Mouse (Mus musculus) heart, embryonic 13.5 days (tissue): ENCODE measurements around the gene Pkhd1. TPM values are rescaled to one million over a fixed set of nuclear protein-coding genes. Genes with fewer than 3 reads are reported as not detected.

Experiments used
- ATAC-seq: fragments of 200-750 bp; cut with Nextera tagmentation; 2 replicates; pipeline ENCODE4 v1.8.0; 2017; ENCODE audit warnings: moderate TSS enrichment; ENCODE audit not compliant: insufficient number of reproducible peaks, low FRiP score, low TSS enrichment; ENCODE audit errors: extremely low read depth
- H3K27ac ChIP-seq: fragments of 300-500 bp; sonication (generic); replicated peaks from 2 replicates; pipeline ENCODE4 v1.5.1; 2015; ENCODE audit warnings: moderate library complexity, mild to moderate bottlenecking, inconsistent platforms
- H3K27me3 ChIP-seq: fragments of 300-500 bp; sonication (generic); replicated peaks from 2 replicates; pipeline ENCODE4 v1.6.1; 2015; ENCODE audit warnings: mild to moderate bottlenecking, inconsistent platforms
- H3K36me3 ChIP-seq: fragments of 300-500 bp; sonication (generic); 2 replicates; pipeline ENCODE4 v1.6.1; 2015; ENCODE audit warnings: mild to moderate bottlenecking, inconsistent platforms
- H3K4me1 ChIP-seq: fragments of 300-500 bp; sonication (generic); 2 replicates; pipeline ENCODE4 v1.6.1; 2015; ENCODE audit warnings: inconsistent platforms
- H3K4me2 ChIP-seq: fragments of 300-500 bp; sonication (generic); 2 replicates; pipeline ENCODE4 v1.6.1; 2015; ENCODE audit warnings: inconsistent platforms, mild to moderate bottlenecking, moderate library complexity
- H3K4me3 ChIP-seq: fragments of 300-500 bp; sonication (generic); 2 replicates; pipeline ENCODE4 v1.5.1; 2015; ENCODE audit warnings: moderate library complexity, mild to moderate bottlenecking, inconsistent platforms
- H3K9ac ChIP-seq: fragments of 300-500 bp; sonication (generic); 2 replicates; pipeline ENCODE4 v1.6.1; 2015; ENCODE audit warnings: inconsistent platforms, mild to moderate bottlenecking, moderate library complexity
- H3K9me3 ChIP-seq: fragments of 300-500 bp; sonication (generic); 2 replicates; pipeline ENCODE4 v1.6.1; 2016; ENCODE audit warnings: inconsistent platforms
- WGBS: fragments of 180-500 bp; shearing (Covaris S2); methylation state at CpG from one replicate; pipeline ENCODE4 v1.1.7; 2015; ENCODE audit warnings: mixed read lengths; 5-methylcytosine and 5-hydroxymethylcytosine counted together
- polyA plus RNA-seq: library from polyadenylated mRNA; unstranded; fragments of >200 nt; fragmentation: Nextera tagmentation; extraction: Ambion mirVana; gene quantifications from 2 replicates; pipeline ENCODE4 v1.2.1, GENCODE M21; 2015

The Pkhd1 gene
- polyA plus RNA-seq, 1 experiment from 2014 or later: not detected

GRCm38 (mm10) chr1:20409411-20409967, 208.4 kb downstream of the Pkhd1 start:
- Histone ChIP-seq H3K27me3 (no peaks in the 10 kb centered on the region), H3K9me3 (no peaks in the 10 kb centered on the region), H3K36me3 (no peaks in the 10 kb centered on the region), H3K4me2 (no peak overlapping the region), H3K9ac (no peak overlapping the region), H3K27ac (no peak overlapping the region), H3K4me3 (no peak overlapping the region), H3K4me1 (no peaks in the 10 kb centered on the region)
- no peak for ATAC-seq
- 59% methylated on average over 5 of the region's 5 CpGs for WGBS

DNA sequence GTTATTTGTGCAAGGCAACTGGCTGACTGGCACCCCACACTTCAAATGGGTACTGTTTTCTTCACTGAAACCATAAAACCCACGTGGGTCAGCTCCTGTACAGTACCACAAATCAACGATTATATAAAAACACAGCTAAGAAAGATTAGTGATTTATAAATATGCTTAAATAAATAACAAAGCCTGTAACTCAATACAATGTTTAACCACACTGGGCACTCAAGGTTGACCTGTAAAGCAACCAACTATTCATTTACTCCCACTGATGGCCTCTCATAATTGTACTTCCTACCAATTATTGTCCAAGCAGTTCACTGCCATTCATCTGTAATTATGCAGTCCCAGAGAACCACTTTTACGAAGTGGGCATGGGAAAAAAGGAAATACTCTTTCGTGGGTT, 219.5 kb downstream of the Pkhd1 start:
- no peak for ATAC-seq
- WGBS: 55% methylated on average over 4 of the region's 4 CpGs
- no peak overlapping the region for H3K27ac ChIP-seq
- H3K4me1 ChIP-seq: no peaks in the 10 kb centered on the region
- H3K9ac ChIP-seq: no peak overlapping the region
- H3K4me3 ChIP-seq: no peak overlapping the region
- H3K9me3 ChIP-seq: no peaks in the 10 kb centered on the region
- no peak overlapping the region for H3K4me2 ChIP-seq
- no peaks in the 10 kb centered on the region for H3K36me3 ChIP-seq
- H3K27me3 ChIP-seq: no peaks in the 10 kb centered on the region

DNA sequence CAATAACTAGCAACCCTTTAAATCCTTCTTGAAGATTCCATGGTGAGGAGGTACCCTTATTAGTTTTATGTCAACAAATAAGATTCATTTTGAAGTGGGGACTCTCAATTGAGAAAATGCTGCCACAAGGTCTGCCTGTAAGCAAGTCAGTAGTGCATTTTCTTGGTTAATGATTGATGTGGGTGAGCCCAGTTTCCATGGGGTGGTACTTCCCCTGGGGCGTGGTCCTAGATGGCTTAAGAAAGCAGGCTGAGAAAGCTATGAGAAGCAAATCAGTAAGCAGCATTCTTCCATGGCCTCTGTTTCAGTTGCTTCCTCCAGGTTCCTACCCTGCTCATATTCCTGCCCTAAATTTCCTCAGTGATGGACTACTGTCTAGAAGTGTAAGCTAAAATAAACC, 253.4 kb downstream of the Pkhd1 start:
- Histone ChIP-seq H3K36me3 (no peaks in the 10 kb centered on the region), H3K9ac (no peak overlapping the region), H3K27me3 (no peaks in the 10 kb centered on the region), H3K4me1 (no peaks in the 10 kb centered on the region), H3K27ac (no peak overlapping the region), H3K9me3 (no peaks in the 10 kb centered on the region), H3K4me2 (no peak overlapping the region), H3K4me3 (no peak overlapping the region)
- no peak for ATAC-seq
- 47% methylated on average over 1 of the region's 1 CpGs for WGBS

DNA sequence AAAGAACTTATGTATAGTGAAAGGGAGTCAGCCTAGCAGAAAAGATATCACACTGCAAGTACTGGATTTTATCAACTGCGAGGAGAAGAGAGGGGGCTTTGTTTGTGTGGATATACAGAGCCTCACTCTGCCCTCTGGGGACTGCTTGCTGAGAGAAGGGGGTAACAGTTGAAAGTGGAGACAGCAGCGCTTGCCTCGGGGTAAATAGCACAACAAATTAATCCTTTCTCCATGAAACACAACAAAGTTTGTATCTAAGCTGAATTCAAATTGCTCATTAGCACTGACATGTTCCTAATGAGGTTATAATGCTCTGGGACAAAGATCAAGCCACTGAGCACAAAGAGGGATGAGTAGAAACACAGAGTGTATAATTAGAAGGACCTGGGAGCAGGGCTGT, 273.2 kb downstream of the Pkhd1 start:
- Histone ChIP-seq H3K27me3 (no peaks in the 10 kb centered on the region), H3K27ac (no peak overlapping the region), H3K9me3 (no peaks in the 10 kb centered on the region), H3K9ac (no peak overlapping the region), H3K4me2 (no peak overlapping the region), H3K4me1 (no peaks in the 10 kb centered on the region; the same call in 1 of the 2 replicates), H3K36me3 (no peaks in the 10 kb centered on the region), H3K4me3 (no peak overlapping the region)
- no peak for ATAC-seq
- WGBS: 35% methylated on average over 3 of the region's 3 CpGs

- no peak overlapping the region for H3K4me3 ChIP-seq
- no peaks in the 10 kb centered on the region for H3K4me1 ChIP-seq
- H3K36me3 ChIP-seq: no peaks in the 10 kb centered on the region
- WGBS: 4% methylated on average over 2 of the region's 2 CpGs
- no peak overlapping the region for H3K9ac ChIP-seq
- no peak for ATAC-seq
- H3K4me2 ChIP-seq: no peak overlapping the region
- no peak overlapping the region for H3K27ac ChIP-seq
- H3K9me3 ChIP-seq: no peaks in the 10 kb centered on the region
- H3K27me3 ChIP-seq: no peaks in the 10 kb centered on the region
These were observed 306.4 kb downstream of the Pkhd1 start for GRCm38 (mm10) chr1:20311485-20311884.

GRCm38 (mm10) chr1:20310925-20311324, 306.9 kb downstream of the Pkhd1 start:
- Histone ChIP-seq H3K4me2 (no peak overlapping the region), H3K4me1 (no peaks in the 10 kb centered on the region), H3K27me3 (no peaks in the 10 kb centered on the region), H3K9ac (no peak overlapping the region), H3K27ac (no peak overlapping the region), H3K36me3 (no peaks in the 10 kb centered on the region), H3K4me3 (no peak overlapping the region), H3K9me3 (no peaks in the 10 kb centered on the region)
- no peak for ATAC-seq
- 59% methylated on average over 6 of the region's 6 CpGs for WGBS

DNA sequence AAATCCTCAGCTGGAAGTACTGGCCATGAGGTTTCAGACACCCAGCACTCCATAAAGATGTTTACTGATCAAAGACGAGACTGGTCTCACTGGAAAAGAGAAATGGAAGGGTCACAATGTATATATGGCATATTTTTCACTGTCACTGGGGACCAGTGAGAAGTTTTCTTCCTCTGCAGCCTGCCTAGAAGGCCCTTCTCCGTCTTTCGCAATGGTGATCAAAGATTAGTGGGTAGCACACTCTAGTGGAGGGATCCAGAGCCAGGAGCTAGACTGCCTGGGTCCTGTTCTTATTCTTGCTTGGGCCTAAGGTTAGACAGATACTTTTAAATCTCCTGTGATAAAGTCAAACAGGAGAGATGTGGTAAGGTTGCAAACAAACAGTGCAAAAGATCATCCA, 311.7 kb downstream of the Pkhd1 start:
- Histone ChIP-seq H3K27ac (no peak overlapping the region), H3K9ac (no peak overlapping the region), H3K4me3 (no peak overlapping the region), H3K4me1 (no peaks in the 10 kb centered on the region), H3K9me3 (no peaks in the 10 kb centered on the region), H3K27me3 (no peaks in the 10 kb centered on the region), H3K4me2 (no peak overlapping the region), H3K36me3 (no peaks in the 10 kb centered on the region)
- WGBS: 54% methylated on average over 3 of the region's 3 CpGs
- ATAC-seq: no peak

DNA sequence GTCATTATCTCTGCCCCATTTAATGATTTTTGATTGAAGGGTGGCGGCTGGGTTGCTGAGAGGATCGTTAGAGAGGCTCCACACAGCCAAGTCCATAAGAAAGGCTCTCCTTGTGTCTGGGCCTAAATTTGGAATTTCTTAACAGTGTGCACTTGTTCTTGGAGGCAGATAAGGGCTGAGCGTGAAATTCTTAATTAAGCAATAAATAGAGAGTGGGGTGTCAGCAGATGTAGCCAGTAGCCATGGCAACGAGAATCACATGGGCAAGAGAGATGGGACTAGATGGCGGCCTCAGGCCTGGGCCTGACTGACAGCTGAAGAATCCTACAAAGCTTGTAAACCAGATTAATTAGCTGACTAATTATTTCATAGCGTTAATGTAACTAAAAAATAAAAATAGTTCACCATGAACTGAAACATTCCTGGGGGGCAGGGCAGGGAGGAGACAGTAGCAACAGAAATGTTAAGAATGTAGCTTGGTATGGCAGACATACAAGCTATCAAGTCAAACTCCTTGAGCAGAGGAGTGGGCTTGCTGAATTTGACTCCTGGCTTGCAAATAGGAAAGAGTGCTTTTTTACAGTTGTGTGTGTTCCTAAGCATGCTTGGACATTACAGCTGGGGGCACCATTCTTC, 314.8 kb downstream of the Pkhd1 start:
- no peak overlapping the region for H3K4me3 ChIP-seq
- H3K4me1 ChIP-seq: no peaks in the 10 kb centered on the region
- H3K36me3 ChIP-seq: no peaks in the 10 kb centered on the region
- no peak overlapping the region for H3K27ac ChIP-seq
- no peak for ATAC-seq
- H3K27me3 ChIP-seq: no peaks in the 10 kb centered on the region
- no peak overlapping the region for H3K4me2 ChIP-seq
- 63% methylated on average over 6 of the region's 6 CpGs for WGBS
- no peaks in the 10 kb centered on the region for H3K9me3 ChIP-seq
- no peak overlapping the region for H3K9ac ChIP-seq

- Histone ChIP-seq H3K36me3 (no peaks in the 10 kb centered on the region), H3K4me3 (no peak overlapping the region), H3K9ac (no peak overlapping the region), H3K9me3 (no peaks in the 10 kb centered on the region), H3K27me3 (no peaks in the 10 kb centered on the region), H3K4me2 (no peak overlapping the region), H3K27ac (no peak overlapping the region), H3K4me1 (no peaks in the 10 kb centered on the region)
- 74% methylated on average over 8 of the region's 8 CpGs for WGBS
- ATAC-seq: no peak
These were observed 315.5 kb downstream of the Pkhd1 start for GRCm38 (mm10) chr1:20302187-20302942.

GRCm38 (mm10) chr1:20301631-20302030, 316.2 kb downstream of the Pkhd1 start:
- Histone ChIP-seq H3K36me3 (no peaks in the 10 kb centered on the region), H3K27ac (no peak overlapping the region), H3K4me2 (no peak overlapping the region), H3K4me3 (no peak overlapping the region), H3K9ac (no peak overlapping the region), H3K9me3 (no peaks in the 10 kb centered on the region), H3K27me3 (no peaks in the 10 kb centered on the region), H3K4me1 (no peaks in the 10 kb centered on the region)
- WGBS: 76% methylated on average over 3 of the region's 3 CpGs
- ATAC-seq: no peak

- WGBS: 87% methylated on average over 1 of the region's 1 CpGs
- H3K27me3 ChIP-seq: no peaks in the 10 kb centered on the region
These were observed 329.2 kb downstream of the Pkhd1 start for GRCm38 (mm10) chr1:20288696-20289095.

GRCm38 (mm10) chr1:20260403-20260802, 357.5 kb downstream of the Pkhd1 start:
- no peak overlapping the region for H3K27ac ChIP-seq
- H3K4me2 ChIP-seq: no peak overlapping the region
- no peaks in the 10 kb centered on the region for H3K36me3 ChIP-seq
- ATAC-seq: no peak
- H3K4me3 ChIP-seq: no peak overlapping the region
- no peak overlapping the region for H3K9ac ChIP-seq
- no peaks in the 10 kb centered on the region for H3K4me1 ChIP-seq
- no peaks in the 10 kb centered on the region for H3K9me3 ChIP-seq
- WGBS: 54% methylated on average over 5 of the region's 5 CpGs
- no peaks in the 10 kb centered on the region for H3K27me3 ChIP-seq

More at GRCm38 (mm10) chr1:20288696-20289095, 329.2 kb downstream of the Pkhd1 start:
- no peak overlapping the region for H3K4me2 ChIP-seq
- H3K9me3 ChIP-seq: no peaks in the 10 kb centered on the region
- ATAC-seq: no peak
- no peak overlapping the region for H3K4me3 ChIP-seq
- no peaks in the 10 kb centered on the region for H3K4me1 ChIP-seq
- H3K36me3 ChIP-seq: no peaks in the 10 kb centered on the region
- H3K9ac ChIP-seq: no peak overlapping the region
- H3K27ac ChIP-seq: no peak overlapping the region
